Mouse (Mus musculus) ES-E14 (cell line): ENCODE measurements around the gene Gramd1b. TPM values are rescaled to one million over a fixed set of nuclear protein-coding genes. Genes with fewer than 3 reads are reported as not detected.
"Not testable (repeated sequence)": the region's sequence is repeated elsewhere in the genome, so short reads cannot be mapped to it uniquely, and the experiment has no call there.

ENCODE experiments used
- DNase-seq: peaks from one replicate; pipeline ENCODE4 v3.0.0-alpha.2; 2013; ENCODE audit warnings: low read depth, low spot score
- H3K27ac ChIP-seq: 2 replicates; pipeline ENCODE4 v1.5.1; 2012; ENCODE audit warnings: low read depth, mild to moderate bottlenecking, low read length, moderate library complexity, mixed read lengths; ENCODE audit not compliant: poor library complexity, insufficient read depth, severe bottlenecking
- H3K36me3 ChIP-seq: 2 replicates; pipeline ENCODE4 v1.6.1; 2012; ENCODE audit warnings: mild to moderate bottlenecking, low read length, moderate library complexity, mixed read lengths; ENCODE audit not compliant: control insufficient read depth, poor library complexity, insufficient read depth, severe bottlenecking
- H3K4me1 ChIP-seq, 2 experiments: fragments of 150-350 bp in 1 of 2; sonication (generic) in 1 of 2; 2 replicates each; pipeline ENCODE4 v1.6.1; 2012; ENCODE audit warnings: low read length in 2 of 2, mild to moderate bottlenecking in 1 of 2, mixed read lengths in 1 of 2; ENCODE audit not compliant: control insufficient read depth in 2 of 2, insufficient read depth in 2 of 2, poor library complexity in 1 of 2
- H3K4me3 ChIP-seq, 2 experiments: fragments of 150-350 bp in 1 of 2; sonication (generic) in 1 of 2; 2 replicates each; pipeline ENCODE4 v1.5.1; 2012; ENCODE audit warnings: low read length in 2 of 2, low read depth in 1 of 2, mild to moderate bottlenecking in 1 of 2, mixed read lengths in 1 of 2; ENCODE audit not compliant: insufficient read depth in 1 of 2, poor library complexity in 1 of 2, severe bottlenecking in 1 of 2
- H3K9ac ChIP-seq: 2 replicates; pipeline ENCODE4 v1.6.1; 2012; ENCODE audit warnings: low read depth, mild to moderate bottlenecking, low read length, mixed read lengths; ENCODE audit not compliant: poor library complexity, insufficient read depth, severe bottlenecking
- H3K9me3 ChIP-seq: fragments of 150-350 bp; sonication (generic); 2 replicates; pipeline ENCODE4 v1.6.1; 2012; ENCODE audit warnings: low read depth, mild to moderate bottlenecking, low read length; ENCODE audit not compliant: control insufficient read depth, insufficient read depth
- CHD2 ChIP-seq: IDR thresholded peaks from 2 replicates; pipeline ENCODE4 v1.6.1; 2014; ENCODE audit warnings: mild to moderate bottlenecking, low read depth, low read length, inconsistent platforms
- HCFC1 ChIP-seq: IDR thresholded peaks from 2 replicates; pipeline ENCODE4 v1.6.1; 2012; ENCODE audit warnings: low read length, inconsistent platforms, borderline replicate concordance; ENCODE audit not compliant: insufficient read depth
- MAFK ChIP-seq: IDR thresholded peaks from 2 replicates; pipeline ENCODE4 v1.6.1; 2014; ENCODE audit warnings: mild to moderate bottlenecking, low read depth, low read length, inconsistent platforms; ENCODE audit not compliant: insufficient read depth
- ZC3H11A ChIP-seq: IDR thresholded peaks from 2 replicates; pipeline ENCODE4 v1.6.1; 2012; ENCODE audit warnings: low read depth, mild to moderate bottlenecking, inconsistent platforms, low read length, borderline replicate concordance
- ZNF384 ChIP-seq: IDR thresholded peaks from 2 replicates; pipeline ENCODE4 v1.6.1; 2012; ENCODE audit warnings: low read depth, low read length, inconsistent platforms
- in situ Hi-C, 2 experiments: fragments of 600-800 bp; cut with MboI; formaldehyde crosslinking; loops; one replicate each; pipeline ENCODE4 v1.15.1; 2025; ENCODE audit warnings: low sequenced_read_pairs in 2 of 2, inconsistent platforms in 1 of 2; ENCODE audit not compliant: unreplicated experiment in 2 of 2
- total RNA-seq: library from RNA; depleted of rRNA; stranded (reverse); fragments of 300-350 nt; gene quantifications from 2 replicates; pipeline ENCODE4 v1.2.3, GENCODE M21; 2012

The Gramd1b gene
- total RNA-seq, 1 experiment, result 24.1 TPM

DNA sequence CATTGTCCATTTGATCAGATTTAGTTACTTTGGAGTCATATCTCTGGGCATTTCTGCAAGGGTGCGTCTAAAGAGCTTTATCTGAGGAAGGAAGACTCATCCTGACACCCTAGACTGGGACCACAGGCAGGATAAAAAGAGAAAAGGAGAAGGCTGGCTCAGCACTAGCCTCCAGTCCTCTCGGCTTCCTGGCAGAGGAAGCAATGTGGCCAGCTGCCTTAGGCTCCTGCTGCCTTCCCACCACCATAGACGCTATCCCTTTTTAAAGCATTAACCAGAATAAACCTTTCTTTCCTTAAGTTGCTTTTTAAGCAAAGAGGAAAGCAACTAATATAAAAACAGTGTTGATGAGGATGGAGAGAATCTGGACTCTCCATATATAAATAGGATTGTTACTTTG lies 24.6 kb downstream of the Gramd1b start:
- in situ Hi-C loops, result no loop called here
- no peaks in the 10 kb centered on the region for H3K9me3 ChIP-seq
- no peak for TF ChIP-seq ZC3H11A
- no peak for TF ChIP-seq MAFK
- TF ChIP-seq HCFC1, result no peak
- TF ChIP-seq CHD2, result no peak
- no peak for TF ChIP-seq ZNF384
- H3K9ac ChIP-seq, result no peak overlapping the region
- no peak overlapping the region for H3K4me3 ChIP-seq
- no peaks in the 10 kb centered on the region for H3K36me3 ChIP-seq
- DNase-seq, result no peak
- H3K27ac ChIP-seq, result no peak overlapping the region
- H3K4me1 ChIP-seq, result no peaks in the 10 kb centered on the region

DNA sequence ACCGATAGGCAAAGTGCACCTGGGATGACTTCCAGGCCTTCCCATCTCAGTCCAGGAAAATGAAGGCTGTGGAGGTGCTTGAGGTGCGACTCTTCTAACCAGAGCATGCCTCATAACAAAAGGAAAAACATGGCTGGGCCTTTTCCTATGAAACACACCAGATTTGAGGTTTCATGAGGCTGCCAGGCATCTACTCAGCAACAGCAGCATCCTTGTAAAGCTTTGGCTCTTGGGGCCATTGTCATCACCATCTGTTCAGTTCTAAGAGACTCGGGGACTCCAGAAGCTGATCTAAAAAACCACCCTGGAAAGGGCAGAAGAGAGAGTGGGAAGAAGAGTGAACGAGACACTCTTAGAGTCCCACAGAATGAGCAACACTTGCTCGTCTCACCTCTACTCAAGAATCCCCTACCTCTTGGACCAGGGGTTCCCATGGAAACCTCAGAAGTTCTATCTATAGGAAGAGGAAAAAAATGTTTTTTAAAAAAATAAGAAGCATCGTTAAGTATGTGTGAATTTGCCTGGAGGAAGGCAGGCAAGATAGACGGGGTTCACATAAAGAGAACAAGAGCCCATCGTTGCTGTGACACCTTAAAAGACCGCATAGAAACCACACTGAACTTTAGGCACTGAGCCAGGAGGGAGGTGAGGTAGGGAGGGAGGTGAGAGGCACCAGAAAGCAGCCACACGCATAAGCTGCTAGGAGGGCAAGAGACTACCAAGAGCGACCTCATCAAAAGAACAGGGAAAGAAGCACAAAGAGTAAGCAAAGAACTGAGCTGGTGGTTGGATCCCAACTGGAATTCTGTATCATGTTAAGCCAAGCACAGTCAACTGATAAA lies 25.5 kb downstream of the Gramd1b start:
- no peaks in the 10 kb centered on the region for H3K36me3 ChIP-seq
- no peak overlapping the region for H3K4me3 ChIP-seq
- H3K27ac ChIP-seq, result no peak overlapping the region
- no peaks in the 10 kb centered on the region for H3K9me3 ChIP-seq
- in situ Hi-C loops, result no loop called here
- H3K4me1 ChIP-seq, result no peaks in the 10 kb centered on the region
- no peak overlapping the region for H3K9ac ChIP-seq
- TF ChIP-seq ZC3H11A, result no peak
- TF ChIP-seq ZNF384, result no peak
- no peak for TF ChIP-seq MAFK
- no peak for TF ChIP-seq CHD2
- TF ChIP-seq HCFC1, result no peak
- no peak for DNase-seq

DNA sequence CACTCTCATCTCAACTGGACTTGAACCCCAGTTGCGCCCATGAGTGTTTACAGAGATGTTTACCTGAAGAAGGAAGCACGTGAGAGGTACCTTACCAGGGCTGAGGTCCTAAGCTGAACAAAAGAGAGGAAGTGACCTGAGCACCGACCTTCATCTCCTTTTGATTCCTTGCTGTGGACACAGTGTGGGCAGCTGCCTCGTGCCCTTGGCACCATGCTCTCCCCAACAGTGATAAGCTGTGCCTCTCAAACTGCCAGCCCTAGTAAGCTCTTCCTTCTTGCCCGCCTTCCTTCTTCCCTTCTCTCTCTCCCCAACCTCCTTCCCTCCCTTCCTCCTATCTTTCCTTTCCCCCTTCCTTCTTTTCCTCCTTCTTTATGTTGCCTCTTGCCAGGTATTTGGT lies 26.3 kb downstream of the Gramd1b start:
- no peak for DNase-seq
- H3K4me3 ChIP-seq, result no peak overlapping the region
- H3K4me1 ChIP-seq, result no peaks in the 10 kb centered on the region
- no peaks in the 10 kb centered on the region for H3K9me3 ChIP-seq
- H3K27ac ChIP-seq, result no peak overlapping the region
- in situ Hi-C loops, result no loop called here
- no peak overlapping the region for H3K9ac ChIP-seq
- no peak for TF ChIP-seq MAFK
- H3K36me3 ChIP-seq, result no peaks in the 10 kb centered on the region

DNA sequence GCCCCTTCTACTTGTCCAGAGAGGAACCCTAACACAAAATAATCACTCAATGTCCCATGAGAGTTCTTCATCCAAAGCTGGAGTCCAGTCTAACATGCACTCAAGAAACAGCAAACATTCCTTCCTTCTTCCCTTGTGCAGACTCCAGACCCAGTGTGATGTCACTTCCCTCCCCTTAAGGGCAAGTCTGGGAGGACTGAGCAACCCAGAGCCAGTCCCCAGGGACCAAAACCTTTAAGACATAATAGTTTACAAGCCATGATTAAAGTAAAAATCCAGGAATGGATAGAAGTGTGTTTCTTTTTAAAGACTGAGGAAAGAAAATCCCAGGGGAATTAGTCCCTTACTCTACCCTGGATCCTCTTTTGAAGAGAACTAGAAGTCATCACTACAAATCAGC lies 30.5 kb downstream of the Gramd1b start:
- no peak for DNase-seq
- H3K27ac ChIP-seq, result no peak overlapping the region
- H3K4me1 ChIP-seq, result no peaks in the 10 kb centered on the region
- in situ Hi-C loops, result no loop called here
- no peak overlapping the region for H3K4me3 ChIP-seq
- no peaks in the 10 kb centered on the region for H3K9me3 ChIP-seq
- H3K9ac ChIP-seq, result no peak overlapping the region
- TF ChIP-seq ZNF384 (no peak), ZC3H11A (no peak)
- H3K36me3 ChIP-seq, result no peaks in the 10 kb centered on the region

DNA sequence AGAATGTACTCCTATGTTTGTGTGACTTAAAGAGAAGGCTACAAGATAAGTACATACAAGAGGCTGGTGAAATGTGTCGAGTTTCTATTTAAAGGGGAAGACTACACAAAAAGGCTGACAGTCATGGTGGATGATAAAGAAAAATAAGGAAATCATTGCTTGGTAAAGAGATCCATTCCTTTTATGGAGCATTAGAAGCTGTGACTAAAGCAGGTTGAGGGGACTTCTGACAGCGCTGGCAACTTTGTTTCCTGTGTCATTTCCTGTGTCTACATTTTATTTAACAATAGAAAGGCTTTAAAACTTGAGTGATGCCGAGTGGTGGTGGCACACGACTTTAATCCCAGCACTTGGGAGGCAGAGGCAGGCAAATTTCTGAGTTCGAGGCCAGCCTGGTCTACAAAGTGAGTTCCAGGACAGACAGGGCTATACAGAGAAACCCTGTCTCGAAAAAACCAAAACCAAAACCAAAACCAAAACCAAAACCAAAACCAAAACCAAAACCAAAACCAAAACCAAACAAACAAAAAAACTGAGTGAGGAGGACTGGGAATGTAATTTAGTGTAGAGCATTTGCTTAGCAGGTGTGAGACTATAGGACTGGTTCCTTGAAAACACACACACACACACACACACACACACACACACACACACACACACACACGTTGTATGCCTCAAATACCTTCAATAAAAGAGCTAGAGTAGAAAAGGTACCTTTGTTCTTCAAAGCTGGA lies 48.7 kb downstream of the Gramd1b start:
- H3K9ac ChIP-seq, H3K4me1 ChIP-seq, H3K36me3 ChIP-seq, H3K4me3 ChIP-seq, H3K27ac ChIP-seq, H3K9me3 ChIP-seq, DNase-seq, in situ Hi-C loops: not testable (repeated sequence)
